In the genomic region with DNA sequence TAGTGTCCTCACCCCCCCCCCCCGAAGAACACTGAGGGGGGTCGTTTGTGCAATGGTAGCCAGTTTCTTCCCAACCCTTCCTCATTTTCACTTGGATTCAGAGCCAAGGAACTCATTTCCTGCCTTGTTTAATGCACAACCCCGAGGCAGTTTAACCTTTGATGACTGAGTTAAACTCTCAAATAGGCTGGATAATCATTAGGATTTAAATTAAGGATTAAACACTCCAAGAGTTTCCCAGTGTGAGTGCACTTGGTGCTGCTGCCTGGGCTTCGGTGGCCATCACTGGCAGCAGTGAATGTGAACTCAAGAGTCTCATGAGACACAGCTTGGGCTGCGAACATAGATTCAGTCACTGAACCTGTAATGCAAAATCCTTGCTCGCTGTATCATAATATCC, we compare ENCODE assay signal across 22 mouse cellular contexts.
DNase-seq lines count a peak whose midpoint lies in the region; ATAC-seq and TF ChIP-seq lines count a peak whose summit lies in the region.
"Had no signal": no experiment of that assay in that cellular context is flagged by ENCODE, and none has a peak within 500 bp of the region (broad histone marks: within the 10 kb centered on the region; RNA-seq: fewer than 3 reads in every experiment).

No protein-coding gene starts in this region.

- no peaks in the 10 kb centered on the region for H3K4me1 ChIP-seq in kidney, adult 2 months (ENCODE audit: control insufficient read depth, insufficient read depth, low read length)
- no peaks in the 10 kb centered on the region for H3K4me1 ChIP-seq in kidney, postnatal 0 days (replicated peaks; ENCODE audit: insufficient read depth, low read length)
- H3K4me1 ChIP-seq: forebrain, embryonic 10.5 days; heart, embryonic 10.5 days; hindbrain, embryonic 13.5 days had no signal

- no peak overlapping the region for H3K9ac ChIP-seq in kidney, postnatal 0 days (ENCODE audit: low read depth, low read length)
- H3K9ac ChIP-seq: hindbrain, embryonic 13.5 days had no signal

- H3K36me3 ChIP-seq in kidney, adult 2 months (ENCODE audit: control insufficient read depth, insufficient read depth, low read length): no peaks in the 10 kb centered on the region
- H3K36me3 ChIP-seq in kidney, postnatal 0 days (ENCODE audit: insufficient read depth, low read length): no peaks in the 10 kb centered on the region
- H3K36me3 ChIP-seq: embryonic facial prominence, embryonic 10.5 days; forebrain, embryonic 10.5 days; heart, embryonic 10.5 days; hindbrain, embryonic 13.5 days had no signal

- TF ChIP-seq CTCF in kidney, adult 2 months (conservative IDR thresholded peaks at IDR 0.05; ENCODE audit: insufficient read depth, insufficient read length, low read depth, low read length): no peak
- TF ChIP-seq CTCF in kidney, postnatal 0 days (IDR thresholded peaks at IDR 0.05; ENCODE audit: low read depth): no peak

- TF ChIP-seq POLR2A in kidney, adult 2 months (IDR thresholded peaks at IDR 0.05; ENCODE audit: low read depth, low read length): no peak

- no peak overlapping the region for H3K4me3 ChIP-seq in kidney, adult 2 months (ENCODE audit: insufficient read depth, low read depth, low read length)
- no peak overlapping the region for H3K4me3 ChIP-seq in kidney, postnatal 0 days (replicated peaks; ENCODE audit: low read depth, low read length)
- H3K4me3 ChIP-seq: embryonic facial prominence, embryonic 10.5 days; forebrain, embryonic 10.5 days; heart, embryonic 10.5 days; hindbrain, embryonic 13.5 days had no signal

- no peak overlapping the region for H3K4me2 ChIP-seq in kidney, postnatal 0 days (ENCODE audit: low read length)
- H3K4me2 ChIP-seq: hindbrain, embryonic 13.5 days had no signal

- peak; percentile 62 for DNase-seq in kidney, adult 2 months
- DNase-seq in kidney, adult 18-20 months: no peak
- peak; percentile 69 for DNase-seq in kidney, adult 9 months
- DNase-seq in kidney, postnatal 0 days (ENCODE audit: low spot score): peak; percentile 9
- DNase-seq in kidney, postnatal 36 days: peak; percentile 21 to 31
- no peak for DNase-seq in layer of hippocampus, adult 9-11 months
- no peak for DNase-seq in embryo, embryonic 10 days (ENCODE audit: low spot score)
- DNase-seq: adrenal gland, postnatal 14 days; cerebellum, adult 11-12 months; cerebellum, adult 9-10 months; cerebellum, postnatal 36 days; gastrocnemius, postnatal 10 days; heart, adult 18-20 months; heart, postnatal 10 days; heart, postnatal 4 days had no signal

- no peaks in the 10 kb centered on the region for H3K9me3 ChIP-seq in kidney, postnatal 0 days (replicated peaks; ENCODE audit: low read length)
- H3K9me3 ChIP-seq: embryonic facial prominence, embryonic 10.5 days; forebrain, embryonic 10.5 days; heart, embryonic 10.5 days; hindbrain, embryonic 13.5 days had no signal

- WGBS in kidney, adult 2 months: 31% methylated on average over 6 of the region's 6 CpGs
- WGBS in kidney, postnatal 0 days: 51% methylated on average over 6 of the region's 6 CpGs

- H3K27me3 ChIP-seq in kidney, adult 2 months (replicated peaks; ENCODE audit: control insufficient read depth, insufficient read depth, low read length): no peaks in the 10 kb centered on the region
- H3K27me3 ChIP-seq in kidney, postnatal 0 days (ENCODE audit: insufficient read depth, low read length): no peaks in the 10 kb centered on the region
- H3K27me3 ChIP-seq: hindbrain, embryonic 13.5 days; Patski had no signal

- H3K27ac ChIP-seq in kidney, adult 2 months (ENCODE audit: insufficient read depth, low read depth, low read length): no peak overlapping the region
- no peak overlapping the region for H3K27ac ChIP-seq in kidney, postnatal 0 days
- H3K27ac ChIP-seq: embryonic facial prominence, embryonic 10.5 days; forebrain, embryonic 10.5 days; heart, embryonic 10.5 days; hindbrain, embryonic 13.5 days had no signal

- ATAC-seq in kidney, postnatal 0 days (replicated peaks; ENCODE audit: low FRiP score, low read depth): no peak
- ATAC-seq: activated CD4-positive, CD25-positive, alpha-beta regulatory T cell, adult 4 months; forebrain, embryonic 14.5 days; Patski had no signal

Comparison
In these comparisons a context has a peak if more than half of its experiments do, and no peak if none do; other contexts are left out.
1. DNase-seq: peak in kidney, adult 2 months (single experiment), kidney, adult 9 months (single experiment), kidney, postnatal 0 days (single experiment) and kidney, postnatal 36 days (2 of 2); none in kidney, adult 18-20 months (single experiment), layer of hippocampus, adult 9-11 months (single experiment) and embryo, embryonic 10 days (single experiment).